Mouse (Mus musculus): ENCODE measurements around the gene Gab1.

Gene Gab1

GRCm38 (mm10) chr8:80847912-80848311 is 32.4 kb downstream of the Gab1 start:
- no peak for DNase-seq (ENCODE audit: extremely low read depth, insufficient read length, low spot score)

GRCm38 (mm10) chr8:80845284-80845683 is 35.0 kb downstream of the Gab1 start:
- no peak for DNase-seq (ENCODE audit: extremely low read depth, insufficient read length, low spot score)

- no peak for DNase-seq (ENCODE audit: extremely low read depth, insufficient read length, low spot score)
Measured at GRCm38 (mm10) chr8:80843744-80844434, 36.4 kb downstream of the Gab1 start.

DNA sequence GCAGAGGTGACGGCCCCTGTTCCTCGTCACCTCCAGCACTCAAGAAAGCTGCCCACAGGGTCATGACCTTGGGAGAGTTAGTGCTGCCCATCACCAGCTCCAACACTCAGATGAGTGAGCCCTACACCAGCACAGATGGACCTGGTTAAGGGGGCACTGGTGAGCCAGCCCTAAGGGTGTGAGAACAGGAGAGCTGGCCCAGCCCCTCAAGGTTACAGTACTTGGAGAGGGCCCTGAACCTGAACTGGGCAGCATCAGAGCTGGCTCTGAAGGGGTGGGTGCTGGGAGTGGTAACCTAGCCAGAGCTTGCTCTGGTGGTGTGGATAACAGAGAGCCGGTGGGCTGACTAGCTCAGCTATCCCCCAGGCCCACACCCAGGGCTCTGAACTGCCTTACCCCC is 37.8 kb downstream of the Gab1 start:
- no peak for DNase-seq (ENCODE audit: extremely low read depth, insufficient read length, low spot score)

DNA sequence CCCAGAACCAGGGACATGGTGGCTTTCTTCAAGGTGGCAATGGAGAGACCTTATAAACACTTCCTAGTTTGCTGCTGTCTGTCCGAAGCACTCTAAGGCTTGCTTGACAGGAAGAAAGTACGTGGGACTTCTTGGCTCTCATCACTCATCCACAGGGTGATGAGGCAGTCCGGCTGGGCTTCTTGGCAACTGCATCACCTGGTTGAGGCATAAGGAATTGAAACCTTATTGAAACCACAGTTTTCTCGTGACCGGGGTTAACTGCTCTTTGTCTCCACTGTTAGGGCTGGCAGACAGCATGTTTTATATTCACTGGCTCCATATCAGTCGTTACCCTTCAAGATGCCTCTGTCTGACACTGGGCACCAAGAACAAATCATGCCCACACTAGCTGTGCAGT is 40.2 kb downstream of the Gab1 start:
- DNase-seq (ENCODE audit: extremely low read depth, insufficient read length, low spot score): no peak

GRCm38 (mm10) chr8:80838199-80838598 is 42.1 kb downstream of the Gab1 start:
- DNase-seq (ENCODE audit: extremely low read depth, insufficient read length, low spot score): peak; percentile 66

GRCm38 (mm10) chr8:80835401-80835800 is 44.9 kb downstream of the Gab1 start:
- no peak for DNase-seq (ENCODE audit: extremely low read depth, insufficient read length, low spot score)

- DNase-seq (ENCODE audit: extremely low read depth, insufficient read length, low spot score): no peak
Measured at GRCm38 (mm10) chr8:80834443-80834842, 45.9 kb downstream of the Gab1 start.

DNA sequence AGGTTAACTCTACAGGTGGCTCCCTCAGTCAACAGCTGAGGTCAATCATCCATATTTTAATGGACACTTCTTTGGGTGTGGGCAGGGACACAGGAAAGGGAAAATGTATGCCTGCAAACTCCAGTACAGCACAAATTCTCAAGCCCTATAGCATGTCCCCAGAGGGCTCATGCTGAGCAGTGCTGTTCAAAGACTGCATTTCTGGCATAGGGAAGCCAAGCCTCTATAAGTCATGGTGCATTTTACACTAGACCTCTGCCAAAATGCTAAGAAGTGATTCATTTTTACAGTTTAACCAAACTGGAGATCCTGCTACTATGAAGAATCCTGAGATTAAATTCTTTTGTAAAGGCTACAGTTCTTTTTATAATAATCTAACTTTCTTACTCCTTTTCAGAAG is 47.8 kb downstream of the Gab1 start:
- DNase-seq (ENCODE audit: extremely low read depth, insufficient read length, low spot score): no peak

GRCm38 (mm10) chr8:80831876-80832524 is 48.3 kb downstream of the Gab1 start:
- DNase-seq (ENCODE audit: extremely low read depth, insufficient read length, low spot score): no peak

DNA sequence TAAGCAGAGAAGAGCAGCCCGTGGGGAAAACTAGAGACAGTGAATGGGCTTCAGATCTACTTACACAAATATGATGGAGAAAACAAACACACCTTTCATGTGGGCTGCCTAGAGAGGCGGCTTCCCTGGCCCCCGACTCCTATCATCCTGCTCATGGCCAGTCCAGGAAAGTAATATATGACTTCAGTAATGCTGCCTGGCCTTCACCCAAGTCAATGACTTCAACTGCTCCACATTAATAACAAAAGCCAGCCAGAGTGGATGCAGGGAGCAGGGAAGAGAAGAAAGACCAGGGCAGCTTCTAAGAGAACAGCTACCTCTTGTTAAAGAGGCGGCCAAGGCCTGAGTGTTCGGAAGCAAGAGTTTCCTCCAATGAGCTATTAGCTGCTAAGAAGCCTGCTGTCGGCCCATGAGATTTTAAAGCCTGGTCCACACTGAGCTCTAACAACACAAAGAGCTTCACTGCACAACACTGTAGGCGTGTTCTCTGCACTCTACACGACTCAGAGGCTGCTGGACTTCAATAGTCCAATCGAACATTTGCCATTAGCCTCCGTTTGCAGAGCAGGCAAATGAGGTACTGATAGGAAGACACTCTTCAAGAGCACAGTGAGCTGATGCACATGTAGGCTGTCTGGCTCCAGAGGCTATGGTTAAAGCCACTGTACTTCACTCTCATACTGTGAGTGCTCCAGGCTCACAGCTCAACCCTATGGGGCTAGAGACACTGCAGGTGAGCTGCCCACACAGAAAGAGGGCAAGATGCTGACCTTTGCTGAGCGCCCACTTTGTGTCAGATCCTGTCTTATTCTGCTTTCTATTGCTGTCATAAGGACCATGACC is 49.4 kb downstream of the Gab1 start:
- no peak for DNase-seq (ENCODE audit: extremely low read depth, insufficient read length, low spot score)

DNA sequence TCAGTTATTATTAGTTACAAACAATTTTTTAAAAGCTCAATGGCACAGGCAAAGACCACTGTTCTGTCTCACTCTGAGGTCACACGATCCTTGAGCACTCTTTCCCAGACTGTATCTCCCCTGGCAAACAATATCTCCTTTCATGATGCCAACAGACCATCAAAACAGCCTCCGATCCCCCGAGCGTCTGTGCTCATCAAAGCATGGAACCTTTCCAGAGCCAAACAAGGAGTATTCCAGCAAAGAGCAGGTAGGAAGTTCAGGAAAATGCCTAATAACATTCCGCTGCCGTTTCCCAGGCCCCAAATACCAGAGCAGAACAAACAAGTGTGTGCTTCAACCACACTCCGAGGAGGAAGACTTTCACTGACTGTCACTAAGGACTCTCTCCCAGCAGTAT is 50.2 kb downstream of the Gab1 start:
- DNase-seq (ENCODE audit: extremely low read depth, insufficient read length, low spot score): no peak

DNA sequence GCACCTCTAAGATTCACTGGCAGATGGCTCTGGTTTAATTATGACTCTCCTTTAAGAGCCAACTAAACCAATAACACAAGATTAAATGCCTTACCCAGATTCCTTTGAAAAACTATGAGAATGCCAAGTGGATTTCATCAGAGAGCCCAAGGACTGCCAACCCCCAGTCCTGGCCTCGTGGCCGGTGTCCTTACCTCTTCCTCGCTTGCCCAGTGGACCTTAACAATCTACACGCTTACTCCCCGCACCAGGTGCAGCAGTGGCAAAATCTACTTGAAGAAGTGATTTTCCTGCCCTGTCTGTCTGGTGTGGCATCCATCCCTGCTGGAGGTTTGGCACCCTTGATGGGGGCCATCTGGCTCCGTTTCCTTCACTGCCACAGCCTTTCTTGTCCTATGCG is 53.3 kb downstream of the Gab1 start:
- DNase-seq (ENCODE audit: extremely low read depth, insufficient read length, low spot score): no peak

- DNase-seq (ENCODE audit: extremely low read depth, insufficient read length, low spot score): no peak
Measured at GRCm38 (mm10) chr8:80825136-80825535, 55.2 kb downstream of the Gab1 start.

DNA sequence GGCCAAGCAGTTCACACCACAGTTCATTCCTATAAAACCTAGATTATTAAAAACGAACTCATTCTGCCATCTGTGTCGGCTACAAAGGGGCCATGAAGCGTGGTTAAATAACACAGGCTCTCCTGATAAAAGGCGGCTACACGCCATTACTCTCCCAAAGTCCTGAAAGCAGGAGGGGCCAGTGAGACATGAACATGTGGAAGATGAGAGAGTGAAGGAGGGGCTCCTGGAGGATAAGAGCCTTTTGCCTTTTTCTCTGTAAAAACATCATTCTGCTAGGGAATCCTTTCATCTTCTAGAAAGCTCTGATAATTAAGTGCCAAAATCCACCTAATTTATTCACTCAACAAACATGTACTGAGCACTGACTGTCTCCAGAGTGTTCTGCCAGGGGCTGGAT is 55.9 kb downstream of the Gab1 start:
- DNase-seq (ENCODE audit: extremely low read depth, insufficient read length, low spot score): no peak

DNA sequence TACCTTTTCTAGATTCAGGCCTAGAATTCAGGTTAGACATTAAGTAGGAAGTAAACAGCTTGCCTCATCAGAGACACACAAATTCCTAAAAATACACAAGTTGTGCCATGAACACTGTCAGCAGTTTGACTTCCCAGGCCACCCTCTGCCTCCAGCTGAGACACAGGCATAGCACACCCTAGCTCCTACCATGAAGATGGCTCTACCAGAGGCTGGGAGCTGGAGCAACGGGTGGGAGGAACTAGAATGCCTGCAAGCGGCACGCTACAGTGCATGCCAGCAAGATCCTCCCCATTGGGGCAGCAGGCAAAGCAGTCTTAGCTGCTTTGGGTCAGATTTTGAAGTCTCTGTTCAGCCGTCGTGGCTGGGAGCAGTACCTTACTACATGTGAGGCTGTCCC is 57.1 kb downstream of the Gab1 start:
- no peak for DNase-seq (ENCODE audit: extremely low read depth, insufficient read length, low spot score)

DNA sequence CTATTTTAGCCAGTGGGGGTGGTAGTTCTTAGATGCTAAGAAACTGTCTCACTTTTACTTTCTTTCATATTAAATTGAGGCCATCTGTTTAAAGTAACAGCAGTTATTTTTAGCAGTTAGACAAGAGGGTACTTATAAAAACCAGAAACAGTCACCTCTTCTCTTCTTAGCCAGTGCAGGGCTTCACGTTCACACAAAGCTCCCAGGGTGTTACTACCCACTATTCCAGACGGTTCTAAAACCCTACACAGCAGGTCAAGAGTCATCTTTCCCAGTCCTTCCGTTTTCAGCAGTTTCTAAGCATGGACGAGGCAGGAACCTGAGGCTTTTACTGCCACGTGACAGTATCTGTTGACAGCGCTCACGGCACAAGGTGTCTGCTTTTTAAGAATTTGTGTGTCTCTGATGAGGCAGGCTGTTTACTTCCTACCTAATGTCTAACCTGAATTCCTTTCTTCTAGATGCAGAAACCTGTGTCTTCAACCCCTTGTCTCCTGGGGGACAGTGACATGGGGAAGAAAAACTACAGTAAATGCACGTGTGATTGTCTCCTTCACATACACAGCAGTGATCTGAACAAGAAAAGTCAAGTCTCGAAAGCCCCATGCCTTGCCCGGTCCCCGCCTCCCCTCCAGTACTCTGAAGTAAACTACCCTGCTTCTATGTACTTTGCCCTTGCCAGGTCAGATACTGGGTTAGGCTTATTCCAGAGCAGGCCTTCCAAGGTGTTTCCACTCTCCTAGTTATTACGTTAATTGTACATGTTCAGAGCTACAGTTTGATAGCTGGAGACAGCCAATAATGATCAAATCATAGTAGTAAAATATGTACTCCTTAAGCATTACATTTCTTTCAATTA is 58.7 kb downstream of the Gab1 start:
- no peak for DNase-seq (ENCODE audit: extremely low read depth, insufficient read length, low spot score)

- DNase-seq (ENCODE audit: extremely low read depth, insufficient read length, low spot score): no peak
Measured at GRCm38 (mm10) chr8:80818978-80819377, 61.3 kb downstream of the Gab1 start.

DNA sequence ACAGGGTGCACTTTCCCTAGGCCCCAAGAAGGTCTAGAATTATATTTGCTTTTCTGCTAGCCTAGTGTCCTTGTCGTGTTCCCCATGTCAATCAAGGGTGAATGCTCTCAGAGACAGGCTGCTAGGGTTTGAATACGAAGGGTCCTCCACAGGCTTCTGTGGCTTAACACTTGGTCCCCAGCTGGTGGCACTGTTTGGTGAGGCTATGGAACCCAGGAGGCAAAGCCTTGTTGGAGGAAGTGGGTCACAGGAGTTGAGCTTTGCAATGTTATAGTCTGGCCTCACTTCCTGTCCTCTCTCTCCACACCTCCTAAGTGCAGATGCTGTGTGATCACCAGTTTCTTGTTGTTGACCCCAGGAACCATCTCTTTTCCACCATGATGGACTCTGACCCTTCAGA is 63.3 kb downstream of the Gab1 start:
- no peak for DNase-seq (ENCODE audit: extremely low read depth, insufficient read length, low spot score)

GRCm38 (mm10) chr8:80815179-80815578 is 65.1 kb downstream of the Gab1 start:
- DNase-seq (ENCODE audit: extremely low read depth, insufficient read length, low spot score): no peak
